Mouse (Mus musculus) liver, embryonic 14.5 days (tissue): ENCODE measurements around the gene Arxes2.
"Not testable (repeated sequence)": the region's sequence is repeated elsewhere in the genome, so short reads cannot be mapped to it uniquely, and the experiment has no call there.

Experiments
- CTCF ChIP-seq: IDR thresholded peaks from 2 replicates; pipeline ENCODE4 v1.5.1; 2016; ENCODE audit warnings: antibody characterized with exemption, low read depth, control low read depth
- EP300 ChIP-seq: IDR thresholded peaks from 2 replicates; pipeline ENCODE4 v1.6.1; 2016; ENCODE audit warnings: antibody characterized with exemption, low read depth

- not testable (repeated sequence) for TF ChIP-seq CTCF, EP300
Measured at GRCm38 (mm10) chrX:135993192-135993594, 431 bp upstream of the Arxes2 start.
